Mouse (Mus musculus) CH12.LX (cell line): ENCODE measurements at regions not wholly inside any gene's neighbourhood (a gene's known extent, or its start where the extent isn't known, plus 50 kb on each side); places are given as distances from the start of the nearest gene placed in this dataset.

Experiments
- DNase-seq: peaks from one replicate; pipeline ENCODE4 v3.0.0-alpha.2; 2013; ENCODE audit errors: extremely low read depth
- H3K27ac ChIP-seq: 2 replicates; pipeline ENCODE4 v1.5.1; 2012; ENCODE audit warnings: low read depth, mild to moderate bottlenecking, control low read depth, moderate library complexity; ENCODE audit not compliant: insufficient read depth
- H3K27me3 ChIP-seq: replicated peaks from 2 replicates; pipeline ENCODE3; 2012; ENCODE audit warnings: inconsistent platforms
- H3K36me3 ChIP-seq, 2 experiments: replicated peaks in 1 of 2; 2 replicates each; pipeline versions ENCODE3 to v1.6.1; 2012; ENCODE audit warnings: inconsistent platforms in 1 of 2, low read length in 1 of 2, mild to moderate bottlenecking in 1 of 2, mixed read lengths in 1 of 2, moderate library complexity in 1 of 2; ENCODE audit not compliant: control insufficient read depth in 1 of 2, insufficient read depth in 1 of 2
- H3K4me1 ChIP-seq, 2 experiments: 2 replicates each; pipeline ENCODE4 v1.6.1; 2012; ENCODE audit warnings: inconsistent platforms in 1 of 2, moderate library complexity in 1 of 2; ENCODE audit not compliant: insufficient read depth in 2 of 2, control insufficient read depth in 1 of 2
- H3K4me2 ChIP-seq: 2 replicates; pipeline ENCODE4 v1.6.1; 2012; ENCODE audit warnings: low read depth, mild to moderate bottlenecking, control low read depth; ENCODE audit not compliant: poor library complexity, insufficient read depth, severe bottlenecking
- H3K4me3 ChIP-seq, 3 experiments: fragments of 150-350 bp in 1 of 3; sonication (generic) in 1 of 3; replicated peaks in 1 of 3; 2 replicates each; pipeline versions ENCODE3 to v1.5.1; 2011 to 2012; ENCODE audit warnings: low read depth in 2 of 3, low read length in 2 of 3, mild to moderate bottlenecking in 2 of 3, moderate library complexity in 2 of 3, control low read depth in 1 of 3, improper control_type of control experiment in 1 of 3, inconsistent platforms in 1 of 3, mixed read lengths in 1 of 3; ENCODE audit not compliant: poor library complexity in 1 of 3
- H3K79me2 ChIP-seq: replicated peaks from 2 replicates; pipeline ENCODE4 v1.6.1; 2012; ENCODE audit warnings: mild to moderate bottlenecking, moderate library complexity; ENCODE audit not compliant: control insufficient read depth, poor library complexity, insufficient read depth, severe bottlenecking; ENCODE audit errors: extremely low read depth
- H3K9ac ChIP-seq: 2 replicates; pipeline ENCODE4 v1.6.1; 2012; ENCODE audit warnings: low read depth, mild to moderate bottlenecking, control low read depth, moderate library complexity; ENCODE audit not compliant: insufficient read depth
- H3K9me3 ChIP-seq: replicated peaks from 2 replicates; pipeline ENCODE3; 2012; ENCODE audit warnings: low read length, inconsistent platforms, mixed read lengths
- BHLHE40 ChIP-seq: IDR thresholded peaks from 2 replicates; pipeline ENCODE4 v1.6.1; 2011; ENCODE audit warnings: mild to moderate bottlenecking, low read depth, low read length, improper control_type of control experiment
- CHD1 ChIP-seq: IDR thresholded peaks from 2 replicates; pipeline ENCODE4 v1.6.1; 2012; ENCODE audit warnings: low read depth, low read length, improper control_type of control experiment, inconsistent platforms
- CTCF ChIP-seq, 2 experiments: IDR thresholded peaks in 1 of 2; conservative IDR thresholded peaks in 1 of 2; 2 replicates each; pipeline ENCODE4 v1.5.1; 2011 to 2012; ENCODE audit warnings: low read depth in 2 of 2, low read length in 2 of 2, improper control_type of control experiment in 1 of 2, inconsistent platforms in 1 of 2, mild to moderate bottlenecking in 1 of 2, moderate library complexity in 1 of 2
- E2F4 ChIP-seq: IDR thresholded peaks from 2 replicates; pipeline ENCODE4 v1.6.1; 2011; ENCODE audit warnings: low read depth, low read length, improper control_type of control experiment; ENCODE audit not compliant: insufficient replicate concordance
- EP300 ChIP-seq: IDR thresholded peaks from 2 replicates; pipeline ENCODE4 v1.6.1; 2011; ENCODE audit warnings: low read length, improper control_type of control experiment
- JUND ChIP-seq: conservative IDR thresholded peaks from 2 replicates; pipeline ENCODE4 v1.6.1; 2011; ENCODE audit warnings: low read depth, low read length, improper control_type of control experiment
- KAT2A ChIP-seq: IDR thresholded peaks from 2 replicates; pipeline ENCODE4 v1.6.1; 2012; ENCODE audit warnings: low read length, improper control_type of control experiment, inconsistent platforms; ENCODE audit not compliant: insufficient replicate concordance
- MAFK ChIP-seq: IDR thresholded peaks from 2 replicates; pipeline ENCODE4 v1.6.1; 2011; ENCODE audit warnings: low read length, improper control_type of control experiment; ENCODE audit not compliant: insufficient replicate concordance
- MAZ ChIP-seq: IDR thresholded peaks from 2 replicates; pipeline ENCODE4 v1.6.1; 2012; ENCODE audit warnings: low read depth, mild to moderate bottlenecking, inconsistent platforms, low read length, improper control_type of control experiment, moderate library complexity
- NRF1 ChIP-seq: IDR thresholded peaks from 2 replicates; pipeline ENCODE4 v1.6.1; 2014; ENCODE audit warnings: low read depth, mild to moderate bottlenecking, inconsistent platforms, low read length, improper control_type of control experiment, moderate library complexity
- PAX5 ChIP-seq: IDR thresholded peaks from 2 replicates; pipeline ENCODE4 v1.6.1; 2012; ENCODE audit warnings: low read length, inconsistent platforms, mixed read lengths
- SIN3A ChIP-seq: IDR thresholded peaks from 2 replicates; pipeline ENCODE4 v1.6.1; 2012; ENCODE audit warnings: low read length, improper control_type of control experiment, inconsistent platforms
- SMC3 ChIP-seq: IDR thresholded peaks from 2 replicates; pipeline ENCODE4 v1.6.1; 2011; ENCODE audit warnings: low read depth, low read length, improper control_type of control experiment
- TBP ChIP-seq: conservative IDR thresholded peaks from 2 replicates; pipeline ENCODE4 v1.6.1; 2011; ENCODE audit warnings: low read depth, low read length, improper control_type of control experiment
- USF1 ChIP-seq: IDR thresholded peaks from 2 replicates; pipeline ENCODE4 v1.6.1; 2014; ENCODE audit warnings: low read depth, mild to moderate bottlenecking, inconsistent platforms, low read length, improper control_type of control experiment
- ZKSCAN1 ChIP-seq: IDR thresholded peaks from 2 replicates; pipeline ENCODE4 v1.6.1; 2012; ENCODE audit warnings: low read depth, inconsistent platforms, low read length, improper control_type of control experiment, borderline replicate concordance
- ZMIZ1 ChIP-seq: IDR thresholded peaks from 2 replicates; pipeline ENCODE4 v1.6.1; 2012; ENCODE audit warnings: low read depth, mild to moderate bottlenecking, inconsistent platforms, low read length, improper control_type of control experiment
- dilution Hi-C: fragments of 300-500 bp; cut with MboI; formaldehyde crosslinking; loops from 2 replicates; pipeline ENCODE4 v1.14.3; 2020; ENCODE audit warnings: low sequenced_read_pairs; ENCODE audit not compliant: extremely low pct_unique_long_range_greater_than_20kb, extremely low pct_ligation_motif_present
- in situ Hi-C: fragments of 300-500 bp; cut with MboI; formaldehyde crosslinking; loops from 3 replicates; pipeline ENCODE4 v1.14.3; 2019; ENCODE audit warnings: low sequenced_read_pairs, low pct_ligation_motif_present, low pct_unique_long_range_greater_than_20kb, mixed read lengths

- Histone ChIP-seq H3K4me2 (no peak overlapping the region), H3K79me2 (no peaks in the 10 kb centered on the region), H3K9me3 (no peaks in the 10 kb centered on the region), H3K4me3 (no peak overlapping the region), H3K27ac (no peak overlapping the region), H3K4me1 (no peaks in the 10 kb centered on the region), H3K36me3 (no peaks in the 10 kb centered on the region), H3K27me3 (no peaks in the 10 kb centered on the region), H3K9ac (no peak overlapping the region)
- in situ Hi-C loops = no loop called here
- dilution Hi-C loops = no loop called here
- TF ChIP-seq NRF1 (no peak), CHD1 (no peak)
- no peak for DNase-seq
Measured at GRCm38 (mm10) chr2:108744797-108745196, 535.7 kb upstream of the Kif18a start.

GRCm38 (mm10) chr2:108753494-108754225 is 526.9 kb upstream of the Kif18a start:
- in situ Hi-C loops = no loop called here
- H3K9ac ChIP-seq = no peak overlapping the region
- TF ChIP-seq ZKSCAN1 (no peak), SIN3A (no peak), PAX5 (no peak), ZMIZ1 (no peak), EP300 (no peak), CHD1 (no peak), JUND (no peak), E2F4 (no peak), BHLHE40 (no peak), SMC3 (no peak), MAFK (no peak), CTCF (conservative IDR thresholded peaks at IDR 0.05 in 1 of 2, IDR thresholded peaks at IDR 0.05 in 1 of 2; ENCODE audit: low read depth in 2 of 2, low read length in 2 of 2) (no peak), USF1 (no peak), TBP (no peak), MAZ (no peak), KAT2A (no peak)
- H3K79me2 ChIP-seq = no peaks in the 10 kb centered on the region
- no peaks in the 10 kb centered on the region for H3K27me3 ChIP-seq
- H3K4me3 ChIP-seq = no peak overlapping the region
- H3K4me1 ChIP-seq = no peaks in the 10 kb centered on the region
- no peak overlapping the region for H3K27ac ChIP-seq
- dilution Hi-C loops = no loop called here
- no peaks in the 10 kb centered on the region for H3K36me3 ChIP-seq
- no peak for DNase-seq
- H3K4me2 ChIP-seq = no peak overlapping the region
- H3K9me3 ChIP-seq = no peaks in the 10 kb centered on the region
